Mouse (Mus musculus) embryonic facial prominence, embryonic 11.5 days (tissue): ENCODE measurements at regions not wholly inside any gene's neighbourhood (a gene's known extent, or its start where the extent isn't known, plus 50 kb on each side); places are given as distances from the start of the nearest gene placed in this dataset.

Experiments used
- ATAC-seq: fragments of 200-750 bp; cut with Nextera tagmentation; replicated peaks from 2 replicates; pipeline ENCODE4 v1.8.0; 2017; ENCODE audit warnings: low read depth; ENCODE audit not compliant: insufficient number of reproducible peaks, low FRiP score, low TSS enrichment
- DNase-seq: peaks from one replicate; pipeline ENCODE4 v3.0.0-alpha.2; 2015; ENCODE audit warnings: low spot score
- H3K27ac ChIP-seq: fragments of 300-500 bp; sonication (generic); replicated peaks from 2 replicates; pipeline ENCODE4 v1.5.1; 2014; ENCODE audit warnings: mild to moderate bottlenecking, low read depth, low read length, control low read depth
- H3K27me3 ChIP-seq: fragments of 300-500 bp; sonication (generic); 2 replicates; pipeline ENCODE4 v1.6.1; 2014; ENCODE audit warnings: mild to moderate bottlenecking, low read length, moderate library complexity, mixed read lengths; ENCODE audit not compliant: control insufficient read depth, insufficient read depth
- H3K36me3 ChIP-seq: fragments of 300-500 bp; sonication (generic); replicated peaks from 2 replicates; pipeline ENCODE4 v1.6.1; 2014; ENCODE audit warnings: low read depth, mild to moderate bottlenecking, low read length, moderate library complexity, mixed read lengths; ENCODE audit not compliant: control insufficient read depth, insufficient read depth
- H3K4me1 ChIP-seq: fragments of 300-500 bp; sonication (generic); 2 replicates; pipeline ENCODE4 v1.6.1; 2014; ENCODE audit warnings: low read length, mixed read lengths; ENCODE audit not compliant: control insufficient read depth, insufficient read depth
- H3K4me2 ChIP-seq: fragments of 300-500 bp; sonication (generic); 2 replicates; pipeline ENCODE4 v1.6.1; 2014; ENCODE audit warnings: low read depth, mild to moderate bottlenecking, control low read depth, low read length, moderate library complexity
- H3K4me3 ChIP-seq: fragments of 300-500 bp; sonication (generic); 2 replicates; pipeline ENCODE4 v1.5.1; 2014; ENCODE audit warnings: low read depth, low read length, control low read depth
- H3K9ac ChIP-seq: fragments of 300-500 bp; sonication (generic); replicated peaks from 2 replicates; pipeline ENCODE4 v1.6.1; 2014; ENCODE audit warnings: mild to moderate bottlenecking, control low read depth, low read length
- H3K9me3 ChIP-seq: fragments of 300-500 bp; sonication (generic); replicated peaks from 2 replicates; pipeline ENCODE4 v1.6.1; 2016; ENCODE audit warnings: mild to moderate bottlenecking, low read length, inconsistent platforms, mixed read lengths; ENCODE audit not compliant: control insufficient read depth
- WGBS: fragments of 180-500 bp; shearing (Covaris S2); extraction: QIAGEN DNeasy Blood & Tissue Kit; methylation state at CpG from one replicate; pipeline ENCODE4 v1.1.7; 2014; 5-methylcytosine and 5-hydroxymethylcytosine counted together

- Histone ChIP-seq H3K9ac (no peak overlapping the region), H3K4me1 (no peaks in the 10 kb centered on the region), H3K9me3 (no peaks in the 10 kb centered on the region), H3K27me3 (no peaks in the 10 kb centered on the region), H3K36me3 (no peaks in the 10 kb centered on the region), H3K4me3 (no peak overlapping the region), H3K27ac (no peak overlapping the region), H3K4me2 (no peak overlapping the region)
- WGBS = 31% methylated on average over 7 of the region's 7 CpGs
- no peak for ATAC-seq
- peak; percentile 83 for DNase-seq
These were observed 122.6 kb upstream of the Srrm4 start for GRCm38 (mm10) chr5:116714256-116714655.

- Histone ChIP-seq H3K4me1 (no peaks in the 10 kb centered on the region), H3K36me3 (no peaks in the 10 kb centered on the region), H3K27me3 (no peaks in the 10 kb centered on the region), H3K4me2 (no peak overlapping the region), H3K27ac (no peak overlapping the region), H3K4me3 (no peak overlapping the region), H3K9ac (no peak overlapping the region), H3K9me3 (no peaks in the 10 kb centered on the region)
- WGBS = 92% methylated on average over 3 of the region's 3 CpGs
- ATAC-seq (no peak), DNase-seq (no peak)
These were observed 120.4 kb upstream of the Srrm4 start for GRCm38 (mm10) chr5:116712056-116712455.

- Histone ChIP-seq H3K27ac (no peak overlapping the region), H3K27me3 (no peaks in the 10 kb centered on the region), H3K9me3 (no peaks in the 10 kb centered on the region), H3K4me3 (no peak overlapping the region), H3K36me3 (no peaks in the 10 kb centered on the region), H3K9ac (no peak overlapping the region), H3K4me1 (no peaks in the 10 kb centered on the region), H3K4me2 (no peak overlapping the region)
- WGBS = 30% methylated on average over 6 of the region's 6 CpGs
- DNase-seq (no peak), ATAC-seq (no peak)
These were observed 116.9 kb upstream of the Srrm4 start for GRCm38 (mm10) chr5:116708505-116708904.

- H3K27ac ChIP-seq = no peak overlapping the region
- no peaks in the 10 kb centered on the region for H3K4me1 ChIP-seq
- no peaks in the 10 kb centered on the region for H3K27me3 ChIP-seq
- no peaks in the 10 kb centered on the region for H3K36me3 ChIP-seq
- ATAC-seq (no peak), DNase-seq (no peak)
- H3K4me3 ChIP-seq = no peak overlapping the region
- H3K4me2 ChIP-seq = no peak overlapping the region
- WGBS = 88% methylated on average over 5 of the region's 5 CpGs
- no peaks in the 10 kb centered on the region for H3K9me3 ChIP-seq
- H3K9ac ChIP-seq = no peak overlapping the region
These were observed 70.8 kb upstream of the Srrm4 start for GRCm38 (mm10) chr5:116662466-116662865.

GRCm38 (mm10) chr5:116661851-116662250 lies 70.2 kb upstream of the Srrm4 start:
- no peaks in the 10 kb centered on the region for H3K4me1 ChIP-seq
- H3K27ac ChIP-seq = no peak overlapping the region
- no peaks in the 10 kb centered on the region for H3K9me3 ChIP-seq
- H3K4me3 ChIP-seq = no peak overlapping the region
- H3K4me2 ChIP-seq = no peak overlapping the region
- no peak overlapping the region for H3K9ac ChIP-seq
- no peaks in the 10 kb centered on the region for H3K27me3 ChIP-seq
- H3K36me3 ChIP-seq = no peaks in the 10 kb centered on the region
- ATAC-seq = no peak
- DNase-seq = no peak
- 71% methylated on average over 2 of the region's 2 CpGs for WGBS

GRCm38 (mm10) chr5:116654486-116655420 lies 63.1 kb upstream of the Srrm4 start:
- Histone ChIP-seq H3K9ac (no peak overlapping the region), H3K36me3 (no peaks in the 10 kb centered on the region), H3K4me3 (no peak overlapping the region), H3K9me3 (no peaks in the 10 kb centered on the region), H3K27ac (no peak overlapping the region), H3K4me1 (no peaks in the 10 kb centered on the region), H3K27me3 (no peaks in the 10 kb centered on the region), H3K4me2 (no peak overlapping the region)
- DNase-seq (no peak), ATAC-seq (no peak)
- 89% methylated on average over 17 of the region's 17 CpGs for WGBS
